Mouse (Mus musculus) kidney, postnatal 0 days (tissue): ENCODE results near the gene Trmt44. TPM values are rescaled to one million over a fixed set of nuclear protein-coding genes. Genes with fewer than 3 reads are reported as not detected.
A peak's percentile ranks its signal among the peaks of the same experiment; 100 is the strongest.
"Not testable (repeated sequence)": the region's sequence is repeated elsewhere in the genome, so short reads cannot be mapped to it uniquely, and the experiment has no call there.

Source experiments
- ATAC-seq: fragments of 200-750 bp; cut with Nextera tagmentation; replicated peaks from 2 replicates; pipeline ENCODE4 v1.8.0; 2017; ENCODE audit warnings: low read depth, moderate number of reproducible peaks, moderate TSS enrichment, moderate library complexity; ENCODE audit not compliant: low FRiP score
- DNase-seq: peaks from one replicate; pipeline ENCODE4 v3.0.0-alpha.2; 2016; ENCODE audit warnings: low spot score
- H3K27ac ChIP-seq: fragments of 300-500 bp; sonication (generic); 2 replicates; pipeline ENCODE4 v1.5.1; 2014; ENCODE audit warnings: mild to moderate bottlenecking
- H3K27me3 ChIP-seq: fragments of 300-500 bp; sonication (generic); 2 replicates; pipeline ENCODE4 v1.6.1; 2014; ENCODE audit warnings: low read length, mixed read lengths; ENCODE audit not compliant: insufficient read depth
- H3K36me3 ChIP-seq: fragments of 300-500 bp; sonication (generic); 2 replicates; pipeline ENCODE4 v1.6.1; 2014; ENCODE audit warnings: low read length, mixed read lengths; ENCODE audit not compliant: insufficient read depth
- H3K4me1 ChIP-seq: fragments of 300-500 bp; sonication (generic); replicated peaks from 2 replicates; pipeline ENCODE4 v1.6.1; 2014; ENCODE audit warnings: antibody characterized with exemption, low read length, mixed read lengths; ENCODE audit not compliant: insufficient read depth
- H3K4me2 ChIP-seq: fragments of 300-500 bp; sonication (generic); 2 replicates; pipeline ENCODE4 v1.6.1; 2014; ENCODE audit warnings: mild to moderate bottlenecking, low read length, moderate library complexity, mixed read lengths
- H3K4me3 ChIP-seq: fragments of 300-500 bp; sonication (generic); replicated peaks from 2 replicates; pipeline ENCODE4 v1.5.1; 2014; ENCODE audit warnings: low read depth, low read length
- H3K9ac ChIP-seq: fragments of 300-500 bp; sonication (generic); 2 replicates; pipeline ENCODE4 v1.6.1; 2014; ENCODE audit warnings: low read depth, low read length
- H3K9me3 ChIP-seq: fragments of 300-500 bp; sonication (generic); replicated peaks from 2 replicates; pipeline ENCODE4 v1.6.1; 2016; ENCODE audit warnings: low read length, inconsistent platforms, mixed read lengths
- CTCF ChIP-seq: IDR thresholded peaks from 2 replicates; pipeline ENCODE4 v1.5.1; 2016; ENCODE audit warnings: antibody characterized with exemption, low read depth, mild to moderate bottlenecking, moderate library complexity
- WGBS: fragments of 180-500 bp; shearing (Covaris S2); extraction: QIAGEN DNeasy Blood & Tissue Kit; methylation state at CpG from one replicate; pipeline ENCODE4 v1.1.7; 2014; 5-methylcytosine and 5-hydroxymethylcytosine counted together
- polyA plus RNA-seq: library from polyadenylated mRNA; unstranded; fragments of >200 nt; fragmentation: Nextera tagmentation; extraction: Ambion mirVana; gene quantifications from 2 replicates; pipeline ENCODE4 v1.2.1, GENCODE M21; 2015

The Trmt44 gene
- polyA plus RNA-seq, 1 experiment from 2014 or later = 4.2 TPM

- no peak overlapping the region for H3K4me3 ChIP-seq
- WGBS = 82% methylated on average over 6 of the region's 6 CpGs
- H3K9me3 ChIP-seq = no peaks in the 10 kb centered on the region
- no peak overlapping the region for H3K9ac ChIP-seq
- H3K27me3 ChIP-seq = no peaks in the 10 kb centered on the region
- peaks cover 38% of the 10 kb centered on the region for H3K36me3 ChIP-seq
- TF ChIP-seq CTCF = no peak
- no peaks in the 10 kb centered on the region for H3K4me1 ChIP-seq
- DNase-seq = no peak
- H3K27ac ChIP-seq = peak overlapping the region; percentile 16; the same call in 1 of the 2 replicates
- peak; percentile 66 for ATAC-seq
- no peak overlapping the region for H3K4me2 ChIP-seq
These were observed 18.4 kb upstream of the Trmt44 start for GRCm38 (mm10) chr5:35593272-35593671.

DNA sequence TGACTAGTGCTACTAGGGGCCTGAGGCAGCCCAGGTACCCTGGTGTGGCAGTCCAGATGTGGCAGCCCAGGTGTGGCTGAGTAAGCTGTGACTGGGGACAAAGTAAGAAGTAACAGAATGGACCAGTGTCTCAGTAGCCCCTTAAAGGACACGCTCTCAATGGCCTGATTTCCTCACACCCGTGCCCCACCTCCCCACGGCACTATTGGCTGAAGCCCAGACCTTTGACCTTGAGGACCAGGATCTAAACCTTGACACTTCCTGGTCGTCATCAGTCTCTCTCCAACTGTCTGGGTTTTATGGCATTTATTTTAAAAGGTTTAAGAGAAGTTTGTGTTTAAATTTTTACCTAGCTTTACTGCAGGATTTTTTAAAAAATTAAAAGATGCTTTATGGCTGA lies 18.0 kb upstream of the Trmt44 start:
- H3K27me3 ChIP-seq = no peaks in the 10 kb centered on the region
- no peak for DNase-seq
- H3K4me3 ChIP-seq = no peak overlapping the region
- ATAC-seq = peak; percentile 33; the same call in 1 of the 2 replicates
- H3K4me2 ChIP-seq = no peak overlapping the region
- TF ChIP-seq CTCF = no peak
- no peaks in the 10 kb centered on the region for H3K4me1 ChIP-seq
- no peak overlapping the region for H3K9ac ChIP-seq
- WGBS = 47% methylated on average over 4 of the region's 4 CpGs
- peak overlapping the region; percentile 42; the same call in 1 of the 2 replicates for H3K27ac ChIP-seq
- no peaks in the 10 kb centered on the region for H3K9me3 ChIP-seq
- peaks cover 38% of the 10 kb centered on the region for H3K36me3 ChIP-seq

DNA sequence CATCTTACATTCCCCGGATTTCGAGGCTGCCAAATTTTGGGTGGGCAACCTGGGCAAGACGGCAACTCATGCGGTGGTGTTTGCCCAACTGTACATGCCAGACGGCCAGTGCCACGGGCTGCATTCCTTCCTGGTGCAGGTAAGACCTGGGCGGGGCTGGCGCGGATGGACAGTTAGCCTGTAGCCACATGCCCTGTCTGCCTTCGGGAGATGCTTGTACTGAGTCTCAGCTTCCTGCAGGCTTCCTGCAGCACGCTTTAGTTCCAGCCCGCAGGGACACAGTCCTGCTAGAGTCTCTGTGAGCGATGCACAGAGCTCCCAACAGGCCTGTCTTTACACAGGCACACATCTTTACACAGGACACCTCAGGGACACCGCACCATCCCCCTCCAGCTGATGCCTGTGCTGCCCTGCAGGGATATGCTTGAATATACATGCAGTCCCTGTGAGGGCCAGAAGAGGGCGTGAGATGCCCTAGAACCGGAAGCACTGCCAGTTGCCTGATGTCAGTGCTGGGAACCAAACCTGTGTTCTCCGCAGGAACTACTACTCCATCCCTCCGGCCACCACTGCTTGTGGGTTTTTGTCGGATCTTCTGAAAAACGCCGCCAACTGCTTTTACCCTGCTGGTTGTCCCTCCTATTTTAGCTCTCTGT lies 17.3 kb upstream of the Trmt44 start:
- Histone ChIP-seq H3K4me1 (no peaks in the 10 kb centered on the region), H3K27me3 (no peaks in the 10 kb centered on the region), H3K36me3 (peaks cover 39% of the 10 kb centered on the region), H3K9me3 (no peaks in the 10 kb centered on the region), H3K27ac (peak overlapping the region; percentile 42; the same call in 1 of the 2 replicates), H3K4me3 (no peak overlapping the region), H3K9ac (no peak overlapping the region), H3K4me2 (no peak overlapping the region)
- ATAC-seq (no peak), DNase-seq (no peak)
- WGBS = 87% methylated on average over 21 of the region's 21 CpGs
- TF ChIP-seq CTCF = peak; percentile 32; the same call in 1 of the 2 replicates

- Histone ChIP-seq H3K36me3 (peaks cover 39% of the 10 kb centered on the region), H3K9me3 (no peaks in the 10 kb centered on the region), H3K9ac (no peak overlapping the region), H3K4me1 (no peaks in the 10 kb centered on the region), H3K4me2 (no peak overlapping the region), H3K27ac (no peak overlapping the region), H3K27me3 (no peaks in the 10 kb centered on the region), H3K4me3 (no peak overlapping the region)
- ATAC-seq = no peak
- no peak for DNase-seq
- TF ChIP-seq CTCF = no peak
- WGBS = 76% methylated on average over 2 of the region's 4 CpGs
These were observed 16.6 kb upstream of the Trmt44 start for GRCm38 (mm10) chr5:35591497-35591896.

GRCm38 (mm10) chr5:35584259-35584658 lies 9.4 kb upstream of the Trmt44 start:
- DNase-seq, H3K4me1 ChIP-seq, H3K9me3 ChIP-seq, H3K27ac ChIP-seq, H3K4me3 ChIP-seq, H3K4me2 ChIP-seq, ATAC-seq, H3K27me3 ChIP-seq, H3K36me3 ChIP-seq, H3K9ac ChIP-seq: not testable (repeated sequence)
- 91% methylated on average over 2 of the region's 2 CpGs for WGBS

- no peak for TF ChIP-seq CTCF
- H3K9me3 ChIP-seq = no peaks in the 10 kb centered on the region
- H3K4me2 ChIP-seq = peak overlapping the region; percentile 74
- ATAC-seq = no peak; the same call in 1 of the 2 replicates
- H3K27ac ChIP-seq = peak overlapping the region; percentile 74
- no peaks in the 10 kb centered on the region; the same call in 1 of the 2 replicates for H3K4me1 ChIP-seq
- DNase-seq = peak; percentile 25
- H3K36me3 ChIP-seq = 0 out of 2 replicates have a peak, but pooled peaks cover 5% of the 10 kb centered on the region
- WGBS = 2% methylated on average over 17 of the region's 17 CpGs
- H3K27me3 ChIP-seq = no peaks in the 10 kb centered on the region
- H3K9ac ChIP-seq = peak overlapping the region; percentile 68
- peak overlapping the region; percentile 58 for H3K4me3 ChIP-seq
These were observed 8.4 kb upstream of the Trmt44 start for GRCm38 (mm10) chr5:35583221-35583783.
